Mouse (Mus musculus) myocyte (in vitro differentiated cells): ENCODE measurements around the gene Lrpap1. TPM values are rescaled to one million over a fixed set of nuclear protein-coding genes. Genes with fewer than 3 reads are reported as not detected.

ENCODE experiments used
- H3K27me3 ChIP-seq: one replicate; pipeline ENCODE4 v1.6.1; 2011; ENCODE audit not compliant: control insufficient read depth, insufficient read depth, insufficient read length
- H3K36me3 ChIP-seq: one replicate; pipeline ENCODE4 v1.6.1; 2011; ENCODE audit not compliant: control insufficient read depth, insufficient read depth
- H3K4me2 ChIP-seq: one replicate; pipeline ENCODE4 v1.6.1; 2011; ENCODE audit warnings: low read depth, control low read depth
- H3K4me3 ChIP-seq: one replicate; pipeline ENCODE4 v1.5.1; 2011; ENCODE audit warnings: mild to moderate bottlenecking, control low read depth, moderate library complexity
- H3K79me2 ChIP-seq: one replicate; pipeline ENCODE4 v1.6.1; 2011; ENCODE audit not compliant: control insufficient read depth, insufficient read depth
- H3ac ChIP-seq: one replicate; pipeline ENCODE4 v1.6.1; 2011; ENCODE audit not compliant: control insufficient read depth, insufficient read length
- CEBPB ChIP-seq: IDR thresholded peaks from 2 replicates; pipeline ENCODE4 v1.6.1; 2011; ENCODE audit warnings: mild to moderate bottlenecking, moderate library complexity; ENCODE audit not compliant: poor library complexity, insufficient read depth, severe bottlenecking
- E2F4 ChIP-seq: IDR thresholded peaks from one replicate; pipeline ENCODE4 v1.6.1; 2011; ENCODE audit warnings: mild to moderate bottlenecking, control low read depth, moderate library complexity; ENCODE audit not compliant: insufficient read depth
- MAX ChIP-seq: IDR thresholded peaks from one replicate; pipeline ENCODE4 v1.6.1; 2011; ENCODE audit warnings: low read depth, mild to moderate bottlenecking, control low read depth
- MYOD1 ChIP-seq, 3 experiments: IDR thresholded peaks; one replicate each; pipeline ENCODE4 v1.6.1; 2011; ENCODE audit warnings: control low read depth in 2 of 3, low read depth in 2 of 3, mild to moderate bottlenecking in 2 of 3, moderate library complexity in 1 of 3; ENCODE audit not compliant: insufficient read length in 2 of 3, control insufficient read depth in 1 of 3
- MYOG ChIP-seq, 3 experiments: IDR thresholded peaks; one replicate each; pipeline ENCODE4 v1.6.1; 2011; ENCODE audit warnings: control low read depth in 2 of 3, low read depth in 2 of 3, mild to moderate bottlenecking in 2 of 3; ENCODE audit not compliant: insufficient read length in 2 of 3, control insufficient read depth in 1 of 3, insufficient read depth in 1 of 3
- POLR2A ChIP-seq: IDR thresholded peaks from one replicate; pipeline ENCODE4 v1.6.1; 2011; ENCODE audit warnings: low read depth, mild to moderate bottlenecking, control low read depth, moderate library complexity; ENCODE audit not compliant: insufficient read length
- POLR2AphosphoS2 ChIP-seq: IDR thresholded peaks from one replicate; pipeline ENCODE4 v1.6.1; 2011; ENCODE audit warnings: low read depth, control low read depth; ENCODE audit not compliant: insufficient read length
- REST ChIP-seq: IDR thresholded peaks from one replicate; pipeline ENCODE4 v1.6.1; 2011; ENCODE audit warnings: mild to moderate bottlenecking, control low read depth, moderate library complexity; ENCODE audit not compliant: insufficient read depth, insufficient read length
- SRF ChIP-seq: IDR thresholded peaks from one replicate; pipeline ENCODE4 v1.6.1; 2011; ENCODE audit warnings: low read depth; ENCODE audit not compliant: control insufficient read depth, insufficient read length
- TCF12 ChIP-seq: IDR thresholded peaks from one replicate; pipeline ENCODE4 v1.6.1; 2011; ENCODE audit warnings: mild to moderate bottlenecking, control low read depth; ENCODE audit not compliant: poor library complexity, insufficient read depth, severe bottlenecking
- TCF3 ChIP-seq: IDR thresholded peaks from one replicate; pipeline ENCODE4 v1.6.1; 2011; ENCODE audit warnings: low read depth, control low read depth; ENCODE audit not compliant: insufficient read length
- USF1 ChIP-seq: IDR thresholded peaks from one replicate; pipeline ENCODE4 v1.6.1; 2011; ENCODE audit warnings: low read depth, mild to moderate bottlenecking, control low read depth, moderate library complexity
- polyA plus RNA-seq: library from polyadenylated mRNA; unstranded; fragments of >200 nt; fragmentation: generic; extraction: Trizol; gene quantifications from one replicate; pipeline ENCODE4 v1.2.1, GENCODE M21; 2012; ENCODE audit warnings: missing spikeins

Lrpap1 gene
- polyA plus RNA-seq, 1 experiment: 46.2 TPM

DNA sequence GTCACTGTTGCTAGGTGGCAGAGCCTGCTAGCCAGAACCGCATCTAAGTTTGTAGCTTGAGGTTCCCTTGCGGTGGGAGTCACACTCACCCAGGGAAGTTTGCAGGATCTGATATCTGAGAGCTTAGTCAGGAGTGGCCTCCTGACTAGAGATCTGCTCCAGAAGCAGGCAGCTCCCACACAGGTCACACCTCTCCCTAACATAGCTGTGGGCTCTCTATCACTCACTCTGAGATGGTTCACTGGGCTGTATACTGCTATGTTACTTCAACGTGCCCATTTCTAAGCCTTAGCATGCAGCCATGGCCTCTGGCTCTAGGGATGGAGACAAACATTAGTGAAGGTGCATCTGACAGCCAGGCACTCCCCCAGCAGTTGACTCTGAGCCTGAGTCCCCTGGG, 13.9 kb downstream of the Lrpap1 start:
- no peak overlapping the region for H3ac ChIP-seq
- TF ChIP-seq E2F4 (no peak), MYOD1 (IDR thresholded peaks at IDR 0.05; ENCODE audit: control insufficient read depth in 1 of 3, insufficient read length in 2 of 3, low read depth in 2 of 3) (no peak), MAX (no peak), POLR2AphosphoS2 (no peak), POLR2A (no peak), CEBPB (no peak), TCF3 (no peak)
- no peak overlapping the region for H3K4me3 ChIP-seq
- no peak overlapping the region for H3K4me2 ChIP-seq
- no peaks in the 10 kb centered on the region for H3K27me3 ChIP-seq
- no peaks in the 10 kb centered on the region for H3K79me2 ChIP-seq
- H3K36me3 ChIP-seq: peaks cover 2% of the 10 kb centered on the region

DNA sequence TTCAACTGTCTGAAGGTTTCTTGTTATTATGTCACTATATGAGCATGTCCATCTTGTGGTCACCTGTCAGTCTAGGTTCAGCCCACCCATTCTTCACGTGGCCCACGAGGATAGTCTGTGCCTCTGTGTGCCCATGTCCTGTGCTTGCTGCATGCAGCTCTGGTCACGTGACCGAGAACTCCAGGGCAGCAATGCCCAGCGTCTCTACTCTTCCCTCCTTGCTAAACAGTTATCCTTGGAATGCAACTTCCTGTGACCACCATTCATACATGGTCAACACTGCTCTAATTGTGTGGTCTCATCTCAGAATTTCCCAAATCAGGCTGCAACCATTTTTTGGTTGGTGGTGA, 16.0 kb downstream of the Lrpap1 start:
- no peaks in the 10 kb centered on the region for H3K27me3 ChIP-seq

DNA sequence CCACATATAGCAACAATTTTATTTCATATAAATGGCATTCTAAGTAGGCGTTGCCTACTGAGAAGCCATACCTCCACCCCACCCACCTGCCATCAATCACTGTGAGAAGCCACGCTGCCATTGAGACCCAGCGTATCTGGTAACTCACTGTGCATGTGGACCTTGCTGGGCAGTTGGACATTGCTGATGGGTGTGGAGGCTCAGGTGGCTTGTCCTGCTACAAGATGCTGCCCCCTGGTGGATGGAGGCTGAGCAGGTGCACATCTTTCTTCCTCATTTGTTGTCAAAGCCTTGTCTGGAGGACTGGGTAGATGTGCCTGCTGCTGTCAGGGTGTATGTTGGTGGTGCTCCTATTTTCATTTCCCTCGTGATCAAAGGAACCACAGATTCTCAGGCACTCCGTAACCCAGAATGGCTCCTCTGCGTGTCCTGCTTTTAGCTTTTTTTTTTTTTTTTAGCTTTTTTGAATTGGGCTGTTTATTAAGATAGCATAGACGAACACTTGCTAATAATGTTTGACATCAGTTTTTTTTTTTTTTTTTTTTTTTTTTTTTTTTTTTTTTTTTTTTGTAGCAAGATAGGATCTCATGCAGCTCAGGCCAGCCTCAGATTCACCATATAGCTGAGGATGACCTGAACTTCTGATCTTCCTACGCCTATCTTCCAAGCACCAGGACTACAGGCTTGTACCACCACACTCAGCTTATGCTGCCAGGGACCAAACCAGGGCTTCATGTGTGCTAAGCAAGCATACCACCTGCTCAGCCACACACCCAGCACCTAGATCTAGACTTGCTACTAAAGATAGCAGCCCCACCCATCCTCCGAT, 16.6 kb downstream of the Lrpap1 start:
- TF ChIP-seq MYOG (IDR thresholded peaks at IDR 0.05; ENCODE audit: control insufficient read depth in 1 of 3, insufficient read depth in 1 of 3, insufficient read length in 2 of 3, low read depth in 2 of 3): peak in 2 of 3 experiments; percentile 46 to 71
- TF ChIP-seq POLR2AphosphoS2: peak; percentile 55
- no peak for TF ChIP-seq REST
- TF ChIP-seq MYOD1 (IDR thresholded peaks at IDR 0.05; ENCODE audit: control insufficient read depth in 1 of 3, insufficient read length in 2 of 3, low read depth in 2 of 3): peak in 2 of 3 experiments; percentile 59 to 79
- TF ChIP-seq CEBPB: no peak
- no peak overlapping the region for H3ac ChIP-seq
- no peak overlapping the region for H3K4me3 ChIP-seq
- H3K27me3 ChIP-seq: no peaks in the 10 kb centered on the region
- no peak overlapping the region for H3K4me2 ChIP-seq
- peaks cover 2% of the 10 kb centered on the region for H3K36me3 ChIP-seq
- no peaks in the 10 kb centered on the region for H3K79me2 ChIP-seq

More for the DNA sequence above, 16.0 kb downstream of the Lrpap1 start:
- no peak overlapping the region for H3K4me2 ChIP-seq
- H3K36me3 ChIP-seq: peaks cover 2% of the 10 kb centered on the region
- no peaks in the 10 kb centered on the region for H3K79me2 ChIP-seq
- TF ChIP-seq USF1: peak; percentile 65
- TF ChIP-seq REST: no peak
- TF ChIP-seq E2F4: no peak
- peak in 1 of 3 experiments; percentile 0 for TF ChIP-seq MYOD1 (IDR thresholded peaks at IDR 0.05; ENCODE audit: control insufficient read depth in 1 of 3, insufficient read length in 2 of 3, low read depth in 2 of 3)
- TF ChIP-seq MAX: no peak
- TF ChIP-seq POLR2AphosphoS2: peak; percentile 53
- no peak for TF ChIP-seq POLR2A
- no peak for TF ChIP-seq MYOG (IDR thresholded peaks at IDR 0.05; ENCODE audit: control insufficient read depth in 1 of 3, insufficient read depth in 1 of 3, insufficient read length in 2 of 3, low read depth in 2 of 3)
- TF ChIP-seq TCF12: no peak
- no peak overlapping the region for H3ac ChIP-seq
- no peak overlapping the region for H3K4me3 ChIP-seq

DNA sequence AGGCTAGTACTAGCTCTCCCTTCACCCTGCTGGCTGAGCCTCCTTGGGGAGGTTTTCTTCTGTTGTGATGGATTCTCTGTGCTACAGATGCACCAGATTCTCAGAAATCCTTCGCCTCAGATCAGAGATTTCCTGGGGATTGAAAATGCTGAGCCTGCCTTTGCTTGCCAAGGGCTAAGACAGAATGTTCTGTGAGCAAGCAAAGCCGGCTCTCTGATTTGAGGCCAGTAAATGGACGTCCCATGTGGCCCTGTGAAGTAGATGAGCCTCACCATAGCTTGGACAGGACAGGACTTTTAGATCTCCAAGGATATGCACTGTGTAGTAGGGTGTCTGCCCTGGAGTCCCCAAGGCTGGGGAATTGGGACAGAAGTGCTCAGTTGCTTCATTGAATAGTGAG, 20.7 kb downstream of the Lrpap1 start:
- no peak overlapping the region for H3K4me2 ChIP-seq
- TF ChIP-seq REST (no peak), TCF12 (no peak), USF1 (no peak), MYOD1 (IDR thresholded peaks at IDR 0.05; ENCODE audit: control insufficient read depth in 1 of 3, insufficient read length in 2 of 3, low read depth in 2 of 3) (no peak), E2F4 (no peak), CEBPB (no peak), POLR2AphosphoS2 (no peak), TCF3 (no peak), MYOG (IDR thresholded peaks at IDR 0.05; ENCODE audit: control insufficient read depth in 1 of 3, insufficient read depth in 1 of 3, insufficient read length in 2 of 3, low read depth in 2 of 3) (no peak), MAX (no peak), POLR2A (no peak), SRF (no peak)
- H3K36me3 ChIP-seq: no peaks in the 10 kb centered on the region
- no peak overlapping the region for H3ac ChIP-seq
- H3K4me3 ChIP-seq: no peak overlapping the region
- no peaks in the 10 kb centered on the region for H3K27me3 ChIP-seq
- H3K79me2 ChIP-seq: no peaks in the 10 kb centered on the region

DNA sequence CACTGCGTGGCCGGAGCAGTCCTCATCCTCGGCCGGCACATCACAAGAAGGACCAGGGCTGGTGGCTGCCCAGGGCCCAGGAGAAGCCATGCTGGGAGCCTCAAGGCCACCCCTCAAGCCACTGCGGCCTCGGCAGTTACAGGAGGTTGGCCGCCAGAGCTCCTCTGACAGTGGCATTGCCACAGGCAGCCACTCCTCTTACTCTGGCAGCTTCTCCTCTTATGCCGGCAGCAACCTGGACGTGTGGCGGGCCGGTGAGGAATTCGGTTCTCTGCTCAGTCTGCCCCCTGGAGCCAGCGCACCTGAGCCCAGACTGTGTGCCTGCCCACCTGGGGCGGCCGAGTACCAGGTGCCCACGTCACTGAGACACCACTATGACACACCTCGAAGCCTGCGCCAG, 26.5 kb downstream of the Lrpap1 start:
- no peaks in the 10 kb centered on the region for H3K79me2 ChIP-seq
- H3K27me3 ChIP-seq: no peaks in the 10 kb centered on the region
- no peak overlapping the region for H3K4me2 ChIP-seq
- no peak overlapping the region for H3K4me3 ChIP-seq
- peaks cover 17% of the 10 kb centered on the region for H3K36me3 ChIP-seq
- TF ChIP-seq POLR2AphosphoS2 (no peak), E2F4 (no peak), USF1 (no peak)
- no peak overlapping the region for H3ac ChIP-seq

DNA sequence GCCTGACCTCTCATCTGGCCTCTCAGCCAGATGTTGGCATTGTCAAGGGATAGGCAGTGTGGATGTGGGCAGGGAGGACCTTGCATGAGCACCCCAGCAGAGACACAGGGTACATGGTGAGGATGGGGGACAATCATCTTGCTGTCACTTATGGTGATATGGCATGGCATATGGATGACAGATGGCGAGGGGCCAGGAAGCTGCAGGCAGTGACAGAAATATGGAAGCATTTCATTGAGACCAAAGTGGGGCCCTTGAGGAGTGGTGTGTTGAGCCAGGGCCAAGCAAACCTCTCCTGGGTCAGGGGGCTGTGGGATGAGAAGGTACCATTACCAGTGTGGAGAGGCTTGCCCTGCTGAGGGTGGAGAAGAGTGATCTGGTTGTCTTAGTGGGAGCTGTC, 29.2 kb downstream of the Lrpap1 start:
- H3K4me3 ChIP-seq: no peak overlapping the region
- peaks cover 17% of the 10 kb centered on the region for H3K36me3 ChIP-seq
- H3ac ChIP-seq: no peak overlapping the region
- no peaks in the 10 kb centered on the region for H3K79me2 ChIP-seq
- H3K4me2 ChIP-seq: no peak overlapping the region
- TF ChIP-seq MAX: no peak
- TF ChIP-seq REST: no peak
- TF ChIP-seq MYOG (IDR thresholded peaks at IDR 0.05; ENCODE audit: control insufficient read depth in 1 of 3, insufficient read depth in 1 of 3, insufficient read length in 2 of 3, low read depth in 2 of 3): no peak
- no peak for TF ChIP-seq MYOD1 (IDR thresholded peaks at IDR 0.05; ENCODE audit: control insufficient read depth in 1 of 3, insufficient read length in 2 of 3, low read depth in 2 of 3)
- TF ChIP-seq USF1: no peak
- TF ChIP-seq E2F4: no peak
- TF ChIP-seq TCF12: no peak
- no peak for TF ChIP-seq SRF
- TF ChIP-seq POLR2AphosphoS2: no peak
- TF ChIP-seq TCF3: no peak
- no peak for TF ChIP-seq POLR2A
- TF ChIP-seq CEBPB: no peak
- H3K27me3 ChIP-seq: no peaks in the 10 kb centered on the region
